Mouse (Mus musculus): ENCODE data around the gene Pah. TPM values are rescaled to one million over a fixed set of nuclear protein-coding genes. Genes with fewer than 3 reads are reported as not detected.

Pah gene
- polyA plus RNA-seq, 1 experiment from 2014 or later: not detected

DNA sequence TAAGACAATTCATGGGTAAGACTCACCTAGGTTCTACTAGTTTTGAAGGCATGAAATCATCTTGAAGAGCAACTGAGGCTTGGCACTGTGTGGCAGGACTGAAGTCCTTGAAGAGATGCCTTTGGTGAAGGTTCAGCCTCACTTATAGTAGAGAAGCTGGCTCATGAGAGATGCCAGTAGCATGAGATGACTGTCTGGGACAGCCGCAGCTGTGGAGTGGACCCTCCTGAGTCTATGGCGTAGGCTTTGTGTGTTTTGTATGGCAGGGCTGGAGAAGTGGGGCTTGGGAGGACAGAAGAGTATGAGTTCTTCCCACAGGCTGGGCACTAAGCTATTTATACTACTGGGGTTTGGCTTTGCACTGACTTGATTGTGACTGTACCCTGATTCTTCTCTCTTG lies 24.5 kb upstream of the Pah start:
- H3K27ac ChIP-seq (replicated peaks; ENCODE audit: low read depth, low read length): no peak overlapping the region
- H3K4me3 ChIP-seq (ENCODE audit: low read depth, low read length): no peak overlapping the region
- no peak for DNase-seq (ENCODE audit: low spot score)
- peaks cover 50% of the 10 kb centered on the region for H3K27me3 ChIP-seq (ENCODE audit: control insufficient read depth, insufficient read depth, low read length)
- peaks cover 10% of the 10 kb centered on the region for H3K4me1 ChIP-seq (ENCODE audit: control insufficient read depth, insufficient read depth, low read length)
- H3K36me3 ChIP-seq (ENCODE audit: control insufficient read depth, insufficient read depth, low read length): no peaks in the 10 kb centered on the region
- H3K9ac ChIP-seq (ENCODE audit: low read length): no peak overlapping the region
- no peaks in the 10 kb centered on the region for H3K9me3 ChIP-seq (ENCODE audit: control insufficient read depth, low read length)
- 93% methylated on average over 2 of the region's 2 CpGs for WGBS
- H3K4me2 ChIP-seq (ENCODE audit: low read depth, severe bottlenecking): no peak overlapping the region
- no peak for ATAC-seq (ENCODE audit: insufficient number of reproducible peaks, low FRiP score, low TSS enrichment, low read depth)

GRCm38 (mm10) chr10:87500926-87501658 lies 20.5 kb upstream of the Pah start:
- Histone ChIP-seq H3K4me2 (ENCODE audit: low read depth, severe bottlenecking) (no peak overlapping the region), H3K4me3 (ENCODE audit: low read depth, low read length) (no peak overlapping the region), H3K36me3 (ENCODE audit: control insufficient read depth, insufficient read depth, low read length) (no peaks in the 10 kb centered on the region), H3K4me1 (ENCODE audit: control insufficient read depth, insufficient read depth, low read length) (no peaks in the 10 kb centered on the region), H3K27me3 (ENCODE audit: control insufficient read depth, insufficient read depth, low read length) (peaks cover 30% of the 10 kb centered on the region), H3K27ac (replicated peaks; ENCODE audit: low read depth, low read length) (no peak overlapping the region), H3K9ac (ENCODE audit: low read length) (no peak overlapping the region), H3K9me3 (ENCODE audit: control insufficient read depth, low read length) (no peaks in the 10 kb centered on the region)
- WGBS: 15% methylated on average over 20 of the region's 20 CpGs
- ATAC-seq (ENCODE audit: insufficient number of reproducible peaks, low FRiP score, low TSS enrichment, low read depth) (no peak), DNase-seq (ENCODE audit: low spot score) (no peak)

- Histone ChIP-seq H3K4me3 (ENCODE audit: low read depth, low read length) (no peak overlapping the region), H3K36me3 (ENCODE audit: control insufficient read depth, insufficient read depth, low read length) (no peaks in the 10 kb centered on the region), H3K4me1 (ENCODE audit: control insufficient read depth, insufficient read depth, low read length) (no peaks in the 10 kb centered on the region), H3K4me2 (ENCODE audit: low read depth, severe bottlenecking) (no peak overlapping the region), H3K27ac (replicated peaks; ENCODE audit: low read depth, low read length) (no peak overlapping the region), H3K27me3 (ENCODE audit: control insufficient read depth, insufficient read depth, low read length) (peaks cover 29% of the 10 kb centered on the region), H3K9me3 (ENCODE audit: control insufficient read depth, low read length) (no peaks in the 10 kb centered on the region), H3K9ac (ENCODE audit: low read length) (no peak overlapping the region)
- 14% methylated on average over 7 of the region's 7 CpGs for WGBS
- no peak for ATAC-seq (ENCODE audit: insufficient number of reproducible peaks, low FRiP score, low TSS enrichment, low read depth)
- peak; percentile 27 for DNase-seq (ENCODE audit: low spot score)
Measured at GRCm38 (mm10) chr10:87501659-87502042, 19.9 kb upstream of the Pah start.

DNA sequence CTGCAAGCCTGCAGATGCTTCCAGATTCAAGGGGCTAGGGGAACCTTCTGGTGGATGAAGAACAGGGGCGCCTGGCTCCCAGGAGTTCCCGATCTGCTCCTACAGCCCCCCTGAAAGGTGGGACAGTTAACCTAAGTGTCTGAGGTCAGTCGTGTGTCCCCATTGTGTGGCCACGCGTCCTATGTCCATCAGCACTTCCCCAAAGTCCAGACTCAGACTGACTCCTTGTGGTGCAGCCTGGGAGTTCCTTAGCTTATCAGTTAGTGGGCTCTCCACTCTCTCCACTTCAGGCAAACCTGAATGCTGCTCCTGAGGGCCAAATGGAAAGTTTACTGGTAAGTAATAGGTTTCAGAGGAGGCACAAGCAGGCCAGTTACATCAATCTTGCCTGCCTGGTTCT lies 19.3 kb upstream of the Pah start:
- H3K4me3 ChIP-seq (ENCODE audit: low read depth, low read length): no peak overlapping the region
- ATAC-seq (ENCODE audit: insufficient number of reproducible peaks, low FRiP score, low TSS enrichment, low read depth): no peak

DNA sequence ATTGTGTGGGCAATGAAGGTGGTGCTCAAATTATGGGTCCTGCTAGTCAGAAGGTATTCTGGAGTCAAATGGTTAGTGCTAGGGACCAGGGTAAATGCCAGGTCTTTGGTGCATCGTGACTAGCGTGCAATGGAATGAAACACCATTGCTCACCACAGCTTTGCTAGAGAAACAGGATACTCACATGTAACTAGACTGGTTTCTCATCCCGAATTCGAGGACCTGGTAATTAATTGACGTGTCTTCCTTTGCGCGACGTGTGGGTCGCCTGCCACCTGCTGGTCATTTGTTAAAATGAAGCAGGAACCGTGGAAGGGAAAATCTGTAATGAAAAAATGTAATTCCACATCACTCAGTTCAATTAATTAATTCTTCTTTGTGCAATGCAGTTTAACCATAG lies 17.6 kb upstream of the Pah start:
- H3K9me3 ChIP-seq (ENCODE audit: control insufficient read depth, low read length): no peaks in the 10 kb centered on the region
- no peak overlapping the region for H3K4me3 ChIP-seq (ENCODE audit: low read depth, low read length)
- DNase-seq (ENCODE audit: low spot score): peak; percentile 61
- 0 out of 2 replicates have a peak, but pooled peaks have one; percentile 19 for ATAC-seq (ENCODE audit: insufficient number of reproducible peaks, low FRiP score, low TSS enrichment, low read depth)
- H3K27me3 ChIP-seq (ENCODE audit: control insufficient read depth, insufficient read depth, low read length): peaks cover 29% of the 10 kb centered on the region
- no peak overlapping the region for H3K4me2 ChIP-seq (ENCODE audit: low read depth, severe bottlenecking)
- H3K36me3 ChIP-seq (ENCODE audit: control insufficient read depth, insufficient read depth, low read length): no peaks in the 10 kb centered on the region
- no peak overlapping the region for H3K27ac ChIP-seq (replicated peaks; ENCODE audit: low read depth, low read length)
- H3K9ac ChIP-seq (ENCODE audit: low read length): no peak overlapping the region
- H3K4me1 ChIP-seq (ENCODE audit: control insufficient read depth, insufficient read depth, low read length): no peaks in the 10 kb centered on the region
- 3% methylated on average over 10 of the region's 10 CpGs for WGBS

More for the DNA sequence above, 19.3 kb upstream of the Pah start:
- WGBS: 20% methylated on average over 5 of the region's 5 CpGs
- H3K9me3 ChIP-seq (ENCODE audit: control insufficient read depth, low read length): no peaks in the 10 kb centered on the region
- no peaks in the 10 kb centered on the region for H3K4me1 ChIP-seq (ENCODE audit: control insufficient read depth, insufficient read depth, low read length)
- no peak overlapping the region for H3K4me2 ChIP-seq (ENCODE audit: low read depth, severe bottlenecking)
- H3K27ac ChIP-seq (replicated peaks; ENCODE audit: low read depth, low read length): no peak overlapping the region
- DNase-seq (ENCODE audit: low spot score): no peak
- peaks cover 29% of the 10 kb centered on the region for H3K27me3 ChIP-seq (ENCODE audit: control insufficient read depth, insufficient read depth, low read length)
- no peaks in the 10 kb centered on the region for H3K36me3 ChIP-seq (ENCODE audit: control insufficient read depth, insufficient read depth, low read length)
- H3K9ac ChIP-seq (ENCODE audit: low read length): no peak overlapping the region

DNA sequence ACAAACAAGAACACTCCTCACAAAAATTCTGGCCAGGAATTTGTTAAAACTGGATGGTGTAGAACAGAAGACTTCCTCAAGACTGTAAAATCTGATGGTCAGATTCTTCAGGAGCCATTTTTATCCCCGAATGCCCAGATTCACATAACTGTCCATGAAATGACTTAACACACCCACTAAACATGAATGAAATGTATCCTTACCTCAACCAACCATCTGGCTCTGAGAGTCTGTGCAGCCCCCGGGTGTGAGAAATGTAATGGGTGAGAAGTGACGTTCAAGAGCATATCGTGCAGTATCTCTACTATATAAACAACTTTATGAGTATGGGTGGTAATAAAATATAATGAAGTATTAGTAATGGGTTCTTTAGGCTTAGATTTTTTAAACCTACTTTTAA lies 13.0 kb upstream of the Pah start:
- no peak for DNase-seq (ENCODE audit: low spot score)
- no peak overlapping the region for H3K4me2 ChIP-seq (ENCODE audit: low read depth, severe bottlenecking)
- no peaks in the 10 kb centered on the region for H3K4me1 ChIP-seq (ENCODE audit: control insufficient read depth, insufficient read depth, low read length)
- H3K27ac ChIP-seq (replicated peaks; ENCODE audit: low read depth, low read length): no peak overlapping the region
- H3K9ac ChIP-seq (ENCODE audit: low read length): no peak overlapping the region
- no peaks in the 10 kb centered on the region for H3K27me3 ChIP-seq (ENCODE audit: control insufficient read depth, insufficient read depth, low read length)
- H3K4me3 ChIP-seq (ENCODE audit: low read depth, low read length): no peak overlapping the region
- WGBS: 87% methylated on average over 4 of the region's 4 CpGs
- H3K36me3 ChIP-seq (ENCODE audit: control insufficient read depth, insufficient read depth, low read length): no peaks in the 10 kb centered on the region
- no peaks in the 10 kb centered on the region for H3K9me3 ChIP-seq (ENCODE audit: control insufficient read depth, low read length)
- no peak for ATAC-seq (ENCODE audit: insufficient number of reproducible peaks, low FRiP score, low TSS enrichment, low read depth)

DNA sequence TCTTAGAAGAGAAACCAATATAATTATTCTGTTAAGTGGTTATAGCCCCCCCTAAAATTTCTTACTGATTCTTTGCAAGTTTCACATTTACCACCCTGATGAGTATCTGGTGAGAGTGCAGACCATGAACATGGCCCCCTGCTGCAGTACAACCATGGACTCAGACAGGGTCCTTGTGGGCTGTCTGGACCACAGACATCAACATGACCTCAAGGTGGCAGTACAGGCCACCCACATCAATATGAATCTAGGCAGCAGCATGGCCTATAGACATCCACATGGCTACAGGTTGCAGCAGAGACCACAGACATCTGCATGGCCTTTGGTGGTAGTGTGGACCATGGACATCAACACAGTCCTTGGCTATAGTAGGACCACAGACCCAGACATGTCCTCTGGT lies 8.5 kb upstream of the Pah start:
- H3K9me3 ChIP-seq (ENCODE audit: control insufficient read depth, low read length): no peaks in the 10 kb centered on the region
- H3K36me3 ChIP-seq (ENCODE audit: control insufficient read depth, insufficient read depth, low read length): no peaks in the 10 kb centered on the region
- DNase-seq (ENCODE audit: low spot score) (no peak), ATAC-seq (ENCODE audit: insufficient number of reproducible peaks, low FRiP score, low TSS enrichment, low read depth) (no peak)
- H3K27ac ChIP-seq (replicated peaks; ENCODE audit: low read depth, low read length): no peak overlapping the region
- no peaks in the 10 kb centered on the region for H3K4me1 ChIP-seq (ENCODE audit: control insufficient read depth, insufficient read depth, low read length)
- H3K9ac ChIP-seq (ENCODE audit: low read length): no peak overlapping the region
- H3K27me3 ChIP-seq (ENCODE audit: control insufficient read depth, insufficient read depth, low read length): no peaks in the 10 kb centered on the region
- H3K4me2 ChIP-seq (ENCODE audit: low read depth, severe bottlenecking): no peak overlapping the region
- no peak overlapping the region for H3K4me3 ChIP-seq (ENCODE audit: low read depth, low read length)

DNA sequence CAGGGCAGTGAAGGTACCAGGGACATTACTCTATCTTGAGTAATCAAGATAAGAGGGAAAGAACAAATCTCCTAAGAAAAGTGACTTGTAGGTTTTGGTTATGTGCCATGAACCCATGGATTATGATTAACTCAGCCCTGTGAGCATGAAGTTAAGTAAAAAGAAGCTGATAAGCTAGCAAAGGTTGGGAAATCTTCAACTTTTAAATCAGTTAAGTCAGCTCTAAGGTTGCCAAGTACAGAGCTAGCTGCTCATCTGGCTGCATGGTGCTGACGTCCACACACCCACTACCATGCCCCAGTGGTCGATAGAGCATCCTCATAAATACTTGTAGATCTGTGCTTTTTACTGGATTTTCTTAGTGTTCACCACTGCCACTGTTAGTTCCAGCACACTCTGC lies 3.0 kb upstream of the Pah start:
- H3K9me3 ChIP-seq (ENCODE audit: control insufficient read depth, low read length): no peaks in the 10 kb centered on the region
- no peaks in the 10 kb centered on the region for H3K27me3 ChIP-seq (ENCODE audit: control insufficient read depth, insufficient read depth, low read length)
- H3K4me2 ChIP-seq (ENCODE audit: low read depth, severe bottlenecking): no peak overlapping the region
- H3K36me3 ChIP-seq (ENCODE audit: control insufficient read depth, insufficient read depth, low read length): no peaks in the 10 kb centered on the region
- no peak for ATAC-seq (ENCODE audit: insufficient number of reproducible peaks, low FRiP score, low TSS enrichment, low read depth)
- H3K9ac ChIP-seq (ENCODE audit: low read length): no peak overlapping the region
- DNase-seq (ENCODE audit: low spot score): no peak
- no peak overlapping the region for H3K4me3 ChIP-seq (ENCODE audit: low read depth, low read length)
- H3K27ac ChIP-seq (replicated peaks; ENCODE audit: low read depth, low read length): no peak overlapping the region
- H3K4me1 ChIP-seq (ENCODE audit: control insufficient read depth, insufficient read depth, low read length): no peaks in the 10 kb centered on the region
- 82% methylated on average over 2 of the region's 2 CpGs for WGBS

All from limb, embryonic 11.5 days (tissue).